Mouse (Mus musculus) kidney, embryonic 16.5 days (tissue): ENCODE data around the gene Hnf4a. TPM values are rescaled to one million over a fixed set of nuclear protein-coding genes. Genes with fewer than 3 reads are reported as not detected.

Experiments used
- ATAC-seq: fragments of 200-750 bp; cut with Nextera tagmentation; 2 replicates; pipeline ENCODE4 v1.8.0; 2017; ENCODE audit warnings: moderate TSS enrichment; ENCODE audit not compliant: low FRiP score, low TSS enrichment
- H3K27ac ChIP-seq: fragments of 300-500 bp; sonication (generic); 2 replicates; pipeline ENCODE4 v1.5.1; 2014; ENCODE audit warnings: low read length
- H3K27me3 ChIP-seq: fragments of 300-500 bp; sonication (generic); 2 replicates; pipeline ENCODE4 v1.6.1; 2014; ENCODE audit warnings: low read length, control low read depth, mixed read lengths; ENCODE audit not compliant: insufficient read depth
- H3K36me3 ChIP-seq: fragments of 300-500 bp; sonication (generic); 2 replicates; pipeline ENCODE4 v1.6.1; 2014; ENCODE audit warnings: low read length, control low read depth, mixed read lengths; ENCODE audit not compliant: insufficient read depth
- H3K4me1 ChIP-seq: fragments of 300-500 bp; sonication (generic); 2 replicates; pipeline ENCODE4 v1.6.1; 2014; ENCODE audit warnings: low read length, control low read depth, mixed read lengths; ENCODE audit not compliant: insufficient read depth
- H3K4me2 ChIP-seq: fragments of 300-500 bp; sonication (generic); replicated peaks from 2 replicates; pipeline ENCODE4 v1.6.1; 2014; ENCODE audit warnings: low read depth, low read length
- H3K4me3 ChIP-seq: fragments of 300-500 bp; sonication (generic); 2 replicates; pipeline ENCODE4 v1.5.1; 2014; ENCODE audit warnings: mild to moderate bottlenecking, low read length
- H3K9ac ChIP-seq: fragments of 300-500 bp; sonication (generic); replicated peaks from 2 replicates; pipeline ENCODE4 v1.6.1; 2014; ENCODE audit warnings: low read length
- H3K9me3 ChIP-seq: fragments of 300-500 bp; sonication (generic); 2 replicates; pipeline ENCODE4 v1.6.1; 2016; ENCODE audit warnings: low read length, control low read depth
- WGBS: fragments of 180-500 bp; shearing (Covaris S2); extraction: QIAGEN DNeasy Blood & Tissue Kit; methylation state at CpG from one replicate; pipeline ENCODE4 v1.1.7; 2014; 5-methylcytosine and 5-hydroxymethylcytosine counted together
- polyA plus RNA-seq: library from polyadenylated mRNA; unstranded; fragments of >200 nt; fragmentation: Nextera tagmentation; extraction: Ambion mirVana; gene quantifications from 2 replicates; pipeline ENCODE4 v1.2.1, GENCODE M21; 2015

Hnf4a gene
- polyA plus RNA-seq, 1 experiment from 2014 or later = 25.8 TPM

- no peaks in the 10 kb centered on the region for H3K4me1 ChIP-seq
- WGBS = 83% methylated on average over 7 of the region's 7 CpGs
- H3K4me2 ChIP-seq = no peak overlapping the region
- no peak for ATAC-seq
- H3K27ac ChIP-seq = no peak overlapping the region
- no peak overlapping the region for H3K4me3 ChIP-seq
- no peaks in the 10 kb centered on the region for H3K36me3 ChIP-seq
- no peaks in the 10 kb centered on the region for H3K9me3 ChIP-seq
- H3K27me3 ChIP-seq = peaks cover 3% of the 10 kb centered on the region; the same call in 1 of the 2 replicates
- no peak overlapping the region for H3K9ac ChIP-seq
These were observed 19.2 kb downstream of the Hnf4a start for GRCm38 (mm10) chr2:163525761-163526243.

GRCm38 (mm10) chr2:163527497-163527896 is 20.9 kb downstream of the Hnf4a start:
- no peak overlapping the region for H3K27ac ChIP-seq
- H3K27me3 ChIP-seq = peaks cover 3% of the 10 kb centered on the region; the same call in 1 of the 2 replicates
- WGBS = 84% methylated on average over 2 of the region's 2 CpGs
- no peaks in the 10 kb centered on the region for H3K9me3 ChIP-seq
- no peak overlapping the region for H3K9ac ChIP-seq
- no peak overlapping the region for H3K4me3 ChIP-seq
- no peak for ATAC-seq
- no peaks in the 10 kb centered on the region for H3K36me3 ChIP-seq
- H3K4me1 ChIP-seq = no peaks in the 10 kb centered on the region
- H3K4me2 ChIP-seq = no peak overlapping the region

- no peak overlapping the region for H3K4me3 ChIP-seq
- no peaks in the 10 kb centered on the region for H3K36me3 ChIP-seq
- H3K27ac ChIP-seq = no peak overlapping the region
- no peak overlapping the region for H3K9ac ChIP-seq
- 34% methylated on average over 8 of the region's 8 CpGs for WGBS
- ATAC-seq = no peak
- peaks cover 3% of the 10 kb centered on the region; the same call in 1 of the 2 replicates for H3K27me3 ChIP-seq
- no peaks in the 10 kb centered on the region for H3K9me3 ChIP-seq
- no peak overlapping the region for H3K4me2 ChIP-seq
- H3K4me1 ChIP-seq = no peaks in the 10 kb centered on the region
These were observed 23.8 kb downstream of the Hnf4a start for GRCm38 (mm10) chr2:163530418-163530817.

- Histone ChIP-seq H3K36me3 (no peaks in the 10 kb centered on the region), H3K9me3 (no peaks in the 10 kb centered on the region), H3K27ac (no peak overlapping the region), H3K4me1 (no peaks in the 10 kb centered on the region), H3K9ac (no peak overlapping the region), H3K4me2 (no peak overlapping the region), H3K4me3 (no peak overlapping the region), H3K27me3 (peaks cover 3% of the 10 kb centered on the region)
- ATAC-seq = no peak
- 9% methylated on average over 9 of the region's 9 CpGs for WGBS
These were observed 25.3 kb downstream of the Hnf4a start for GRCm38 (mm10) chr2:163531917-163532316.

- Histone ChIP-seq H3K27me3 (peaks cover 3% of the 10 kb centered on the region), H3K4me2 (no peak overlapping the region), H3K27ac (no peak overlapping the region), H3K4me3 (no peak overlapping the region), H3K4me1 (no peaks in the 10 kb centered on the region), H3K9me3 (no peaks in the 10 kb centered on the region), H3K9ac (no peak overlapping the region), H3K36me3 (no peaks in the 10 kb centered on the region)
- no peak for ATAC-seq
- 77% methylated on average over 9 of the region's 9 CpGs for WGBS
These were observed 26.6 kb downstream of the Hnf4a start for GRCm38 (mm10) chr2:163533226-163533625.

GRCm38 (mm10) chr2:163534958-163535524 is 28.4 kb downstream of the Hnf4a start:
- no peak overlapping the region for H3K9ac ChIP-seq
- H3K4me3 ChIP-seq = peak overlapping the region; percentile 24
- peak overlapping the region; percentile 47 for H3K27ac ChIP-seq
- H3K4me2 ChIP-seq = peak overlapping the region; percentile 61
- ATAC-seq = peak; percentile 92
- 6% methylated on average over 22 of the region's 22 CpGs for WGBS
- H3K4me1 ChIP-seq = no peaks in the 10 kb centered on the region
- H3K27me3 ChIP-seq = no peaks in the 10 kb centered on the region; the same call in 1 of the 2 replicates
- H3K9me3 ChIP-seq = no peaks in the 10 kb centered on the region
- H3K36me3 ChIP-seq = no peaks in the 10 kb centered on the region

GRCm38 (mm10) chr2:163537443-163537842 is 30.8 kb downstream of the Hnf4a start:
- Histone ChIP-seq H3K36me3 (no peaks in the 10 kb centered on the region), H3K4me2 (no peak overlapping the region), H3K27ac (no peak overlapping the region), H3K4me1 (no peaks in the 10 kb centered on the region), H3K27me3 (no peaks in the 10 kb centered on the region; the same call in 1 of the 2 replicates), H3K9ac (no peak overlapping the region), H3K9me3 (no peaks in the 10 kb centered on the region), H3K4me3 (no peak overlapping the region)
- 69% methylated on average over 5 of the region's 5 CpGs for WGBS
- no peak for ATAC-seq

GRCm38 (mm10) chr2:163538410-163538809 is 31.8 kb downstream of the Hnf4a start:
- H3K4me1 ChIP-seq = no peaks in the 10 kb centered on the region
- no peaks in the 10 kb centered on the region; the same call in 1 of the 2 replicates for H3K27me3 ChIP-seq
- no peak overlapping the region for H3K4me2 ChIP-seq
- WGBS = 74% methylated on average over 2 of the region's 2 CpGs
- H3K36me3 ChIP-seq = no peaks in the 10 kb centered on the region
- no peak overlapping the region for H3K9ac ChIP-seq
- H3K9me3 ChIP-seq = no peaks in the 10 kb centered on the region
- no peak for ATAC-seq
- H3K27ac ChIP-seq = no peak overlapping the region
- no peak overlapping the region for H3K4me3 ChIP-seq

GRCm38 (mm10) chr2:163539321-163540040 is 32.9 kb downstream of the Hnf4a start:
- peak overlapping the region; percentile 69; the same call in 1 of the 2 replicates for H3K27ac ChIP-seq

More at GRCm38 (mm10) chr2:163539321-163540040, 32.9 kb downstream of the Hnf4a start:
- 0 out of 2 replicates have a peak, but pooled peaks cover 3% of the 10 kb centered on the region for H3K4me1 ChIP-seq
- H3K9ac ChIP-seq = no peak overlapping the region
- H3K9me3 ChIP-seq = no peaks in the 10 kb centered on the region
- H3K4me3 ChIP-seq = no peak overlapping the region
- ATAC-seq = no peak
- 55% methylated on average over 13 of the region's 13 CpGs for WGBS
- no peaks in the 10 kb centered on the region; the same call in 1 of the 2 replicates for H3K27me3 ChIP-seq
- no peaks in the 10 kb centered on the region for H3K36me3 ChIP-seq
- 0 out of 2 replicates have a peak overlapping the region, but pooled peaks have one; percentile 14 for H3K4me2 ChIP-seq
